Mouse (Mus musculus) kidney, adult 2 months (tissue): ENCODE measurements around the gene Nudt2. TPM values are rescaled to one million over a fixed set of nuclear protein-coding genes. Genes with fewer than 3 reads are reported as not detected.

Source experiments
- DNase-seq: peaks from one replicate; pipeline ENCODE4 v3.0.0; 2021
- H3K27ac ChIP-seq: fragments of 200-500 bp; 2 replicates; pipeline ENCODE4 v1.5.1; 2012; ENCODE audit warnings: low read depth, low read length, control low read depth, inconsistent platforms; ENCODE audit not compliant: insufficient read depth
- H3K27me3 ChIP-seq: fragments of 200-500 bp; replicated peaks from 2 replicates; pipeline ENCODE4 v1.6.1; 2012; ENCODE audit warnings: mild to moderate bottlenecking, moderate library complexity, low read length, inconsistent platforms; ENCODE audit not compliant: control insufficient read depth, insufficient read depth
- H3K36me3 ChIP-seq: fragments of 200-500 bp; 2 replicates; pipeline ENCODE4 v1.6.1; 2012; ENCODE audit warnings: mild to moderate bottlenecking, moderate library complexity, low read length, inconsistent platforms; ENCODE audit not compliant: control insufficient read depth, insufficient read depth
- H3K4me1 ChIP-seq: fragments of 200-500 bp; 2 replicates; pipeline ENCODE4 v1.6.1; 2011; ENCODE audit warnings: low read length; ENCODE audit not compliant: control insufficient read depth, insufficient read depth
- H3K4me3 ChIP-seq: fragments of 200-500 bp; 2 replicates; pipeline ENCODE4 v1.5.1; 2011; ENCODE audit warnings: mild to moderate bottlenecking, low read depth, low read length, control low read depth; ENCODE audit not compliant: insufficient read depth
- CTCF ChIP-seq: fragments of 200-500 bp; conservative IDR thresholded peaks from 2 replicates; pipeline ENCODE4 v1.5.1; 2011; ENCODE audit warnings: low read depth, mild to moderate bottlenecking, control low read depth, low read length, moderate library complexity, mixed read lengths; ENCODE audit not compliant: insufficient read depth, insufficient read length
- POLR2A ChIP-seq: fragments of 200-500 bp; IDR thresholded peaks from one replicate; pipeline ENCODE4 v1.6.1; 2011; ENCODE audit warnings: low read depth, low read length, control low read depth
- WGBS: fragments of 180-500 bp; shearing (Covaris S2); methylation state at CpG from one replicate; pipeline ENCODE4 v1.1.7; 2018; 5-methylcytosine and 5-hydroxymethylcytosine counted together
- polyA plus RNA-seq: library from polyadenylated mRNA; depleted of rRNA; stranded (reverse); fragments of >200 nt; gene quantifications from 2 replicates; pipeline ENCODE4 v1.2.3, GENCODE M21; 2012

Nudt2 gene
- polyA plus RNA-seq, 1 experiment: 34.9 TPM

DNA sequence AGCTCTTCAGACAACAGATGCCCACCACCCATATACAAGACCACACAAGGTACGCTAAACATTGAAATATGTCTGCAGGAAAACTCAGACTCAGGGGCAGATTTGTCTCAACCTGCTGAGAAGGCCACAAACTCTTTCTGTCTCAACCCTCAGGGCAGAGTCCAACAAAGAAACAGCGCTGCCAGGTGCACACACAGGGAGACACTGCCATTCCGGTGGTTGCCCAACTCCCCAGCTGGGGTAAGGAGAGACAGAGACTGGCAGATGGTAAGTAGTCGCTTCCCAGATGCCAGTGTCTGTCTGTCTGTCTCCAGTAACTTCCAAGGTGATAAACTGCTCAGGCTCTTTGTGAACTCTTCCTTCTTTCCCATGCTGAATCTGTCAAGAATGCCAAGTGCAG lies 35.8 kb downstream of the Nudt2 start:
- H3K4me3 ChIP-seq: no peak overlapping the region
- TF ChIP-seq CTCF (no peak), POLR2A (no peak)
- 51% methylated on average over 4 of the region's 4 CpGs for WGBS
- H3K4me1 ChIP-seq: peaks cover 25% of the 10 kb centered on the region; the same call in 1 of the 2 replicates
- DNase-seq: peak; percentile 89
- H3K36me3 ChIP-seq: no peaks in the 10 kb centered on the region
- no peaks in the 10 kb centered on the region for H3K27me3 ChIP-seq
- H3K27ac ChIP-seq: peak overlapping the region; percentile 74

DNA sequence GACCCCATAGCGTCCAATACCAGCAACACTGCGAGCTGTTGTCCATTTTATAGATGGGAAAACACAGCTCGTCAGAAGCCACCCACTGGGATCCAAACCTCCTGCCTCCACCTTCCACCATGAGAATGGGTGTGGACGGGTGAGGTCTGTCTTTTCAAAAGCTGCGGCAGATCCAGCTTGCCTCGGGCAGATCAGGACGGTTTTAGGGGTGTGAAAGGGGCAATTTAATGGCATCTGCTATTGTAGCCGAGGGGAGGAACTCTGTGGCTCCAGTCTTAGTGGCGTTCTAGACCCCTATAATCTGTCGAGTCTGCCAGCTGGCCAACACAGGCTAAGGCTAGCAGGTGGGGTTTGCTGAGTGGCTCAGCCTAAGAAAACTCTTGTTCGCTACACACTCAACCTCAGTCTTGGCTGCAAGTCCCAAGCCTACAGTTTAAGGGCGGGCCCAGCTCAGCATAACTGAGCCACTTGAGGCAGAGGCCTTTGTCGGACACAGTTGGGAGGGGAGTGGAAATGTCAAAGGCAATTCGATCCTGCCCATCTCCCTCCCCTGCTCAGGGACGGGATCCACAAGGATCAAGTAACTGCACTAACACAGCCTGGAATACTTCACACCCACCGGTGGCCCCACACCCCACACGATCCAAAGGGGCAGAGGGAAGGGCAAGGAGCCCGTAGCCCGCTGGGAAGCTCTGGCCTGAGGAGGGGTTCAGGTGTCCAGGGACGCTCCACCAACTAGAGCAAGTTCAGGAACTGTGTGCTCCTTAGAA lies 37.4 kb downstream of the Nudt2 start:
- no peaks in the 10 kb centered on the region for H3K36me3 ChIP-seq
- H3K27ac ChIP-seq: peak overlapping the region; percentile 10; the same call in 1 of the 2 replicates
- no peaks in the 10 kb centered on the region for H3K27me3 ChIP-seq
- peak; percentile 40 for DNase-seq
- peaks cover 24% of the 10 kb centered on the region; the same call in 1 of the 2 replicates for H3K4me1 ChIP-seq
- 23% methylated on average over 20 of the region's 20 CpGs for WGBS
- H3K4me3 ChIP-seq: peak overlapping the region; percentile 63
- no peak for TF ChIP-seq CTCF
- TF ChIP-seq POLR2A: no peak

DNA sequence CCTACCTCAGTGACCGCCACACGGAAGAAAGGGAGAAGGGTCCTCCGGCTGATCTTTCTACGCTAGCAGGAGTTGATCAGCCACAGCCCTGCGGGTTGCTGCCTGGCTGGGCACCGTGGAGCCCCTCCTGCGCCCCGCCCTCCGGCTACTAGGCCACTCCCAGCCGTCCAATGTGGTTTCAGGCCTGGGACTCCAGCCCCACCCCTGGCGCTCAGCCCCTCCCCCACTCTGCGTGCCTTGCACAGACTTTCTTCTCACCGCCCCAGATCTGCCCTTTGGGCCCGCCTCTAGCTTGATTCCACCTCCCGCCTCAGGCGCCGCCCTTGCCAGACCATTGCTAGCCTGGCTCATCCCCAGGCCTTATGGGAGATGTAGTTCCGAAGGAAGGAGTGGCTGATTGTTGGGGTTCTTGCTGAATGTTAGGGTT lies 38.0 kb downstream of the Nudt2 start, which contains the start of gene AI464131:
Gene AI464131, minus strand, starts transcription at position 91 of the 427 bp plus-strand sequence.
- Histone ChIP-seq H3K4me3 (peak within 1 kb of the TSS; percentile 63), H3K4me1 (peaks cover 23% of the 10 kb centered on the region; the same call in 1 of the 2 replicates), H3K27ac (peak within 1 kb of the TSS; percentile 10; the same call in 1 of the 2 replicates), H3K36me3 (no peaks in the 10 kb centered on the region), H3K27me3 (no peaks in the 10 kb centered on the region)
- WGBS: 2% methylated on average over 18 of the region's 18 CpGs
- no peak for TF ChIP-seq CTCF
- no peak for TF ChIP-seq POLR2A
- peak; percentile 99 for DNase-seq

DNA sequence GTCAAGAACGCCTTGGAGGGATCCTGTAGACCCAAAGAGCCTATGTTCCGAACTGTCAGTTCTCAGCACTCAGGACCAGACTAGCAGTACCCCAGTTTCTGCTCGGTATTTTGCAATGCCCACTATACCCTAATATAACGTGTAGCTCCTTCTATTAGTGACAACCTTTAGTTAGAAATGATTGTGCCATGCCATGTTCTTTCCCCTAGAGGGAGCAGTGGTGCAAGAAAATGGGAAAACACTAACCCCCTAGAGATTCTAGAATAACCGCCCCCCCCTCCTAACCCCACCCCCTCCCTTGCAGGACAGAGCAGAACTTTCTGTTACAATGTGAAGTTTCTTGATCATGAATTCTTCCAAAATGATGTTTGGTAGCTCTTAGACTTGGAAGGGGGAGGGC lies 39.4 kb downstream of the Nudt2 start:
- no peaks in the 10 kb centered on the region for H3K27me3 ChIP-seq
- H3K36me3 ChIP-seq: no peaks in the 10 kb centered on the region
- no peak for DNase-seq
- 70% methylated on average over 5 of the region's 5 CpGs for WGBS
- H3K27ac ChIP-seq: no peak overlapping the region
- peaks cover 17% of the 10 kb centered on the region; the same call in 1 of the 2 replicates for H3K4me1 ChIP-seq
- TF ChIP-seq POLR2A (no peak), CTCF (no peak)
- H3K4me3 ChIP-seq: no peak overlapping the region

DNA sequence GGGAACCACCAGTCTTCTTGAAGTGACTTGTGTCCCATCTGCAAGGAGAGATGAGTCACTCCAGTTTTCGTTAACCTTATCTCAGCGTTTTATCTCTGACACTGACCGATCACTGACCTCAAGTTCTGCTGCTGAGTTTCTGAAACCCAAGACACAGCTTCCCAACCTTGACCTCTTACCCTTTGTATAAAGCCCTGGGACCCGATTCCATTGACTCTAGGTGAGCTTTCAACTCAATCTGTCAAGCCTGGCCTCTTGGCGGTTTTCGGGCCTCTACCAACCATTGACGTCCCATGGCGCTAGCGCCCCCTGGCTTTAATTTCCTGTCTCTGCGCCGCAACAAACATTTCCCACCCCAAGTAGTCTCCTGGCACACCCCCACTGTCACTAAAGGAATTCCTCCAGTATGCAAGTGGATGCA lies 40.2 kb downstream of the Nudt2 start:
- WGBS: 60% methylated on average over 11 of the region's 11 CpGs
- peak; percentile 49 for DNase-seq

DNA sequence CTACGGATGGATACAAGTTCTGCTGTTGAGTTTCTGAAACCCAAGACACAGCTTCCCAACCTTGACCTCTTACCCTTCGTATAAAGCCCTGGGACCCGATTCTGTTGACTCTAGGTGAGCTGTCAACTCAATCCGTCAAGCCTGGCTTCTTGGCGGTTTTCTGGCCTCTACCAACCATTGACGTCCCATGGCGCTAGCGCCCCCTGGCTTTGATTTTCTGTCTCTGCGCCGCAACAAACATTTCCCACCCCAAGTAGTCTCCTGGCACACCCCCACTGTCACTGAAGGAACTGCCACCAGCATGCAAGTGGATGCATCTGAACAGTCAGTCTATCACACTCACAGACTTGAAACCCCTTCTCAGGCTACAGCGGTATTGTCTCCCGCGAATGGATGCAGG lies 41.2 kb downstream of the Nudt2 start:
- Histone ChIP-seq H3K4me1 (peaks cover 8% of the 10 kb centered on the region; the same call in 1 of the 2 replicates), H3K4me3 (no peak overlapping the region), H3K27me3 (no peaks in the 10 kb centered on the region), H3K36me3 (no peaks in the 10 kb centered on the region), H3K27ac (no peak overlapping the region)
- TF ChIP-seq POLR2A (no peak), CTCF (peak; percentile 54)
- peak; percentile 78 for DNase-seq
- WGBS: 14% methylated on average over 13 of the region's 13 CpGs

More for the DNA sequence above, 40.2 kb downstream of the Nudt2 start:
- Histone ChIP-seq H3K36me3 (no peaks in the 10 kb centered on the region), H3K27ac (no peak overlapping the region), H3K4me1 (peaks cover 11% of the 10 kb centered on the region; the same call in 1 of the 2 replicates), H3K4me3 (no peak overlapping the region), H3K27me3 (no peaks in the 10 kb centered on the region)
- TF ChIP-seq POLR2A: no peak
- peak; percentile 38; the same call in 1 of the 2 replicates for TF ChIP-seq CTCF

DNA sequence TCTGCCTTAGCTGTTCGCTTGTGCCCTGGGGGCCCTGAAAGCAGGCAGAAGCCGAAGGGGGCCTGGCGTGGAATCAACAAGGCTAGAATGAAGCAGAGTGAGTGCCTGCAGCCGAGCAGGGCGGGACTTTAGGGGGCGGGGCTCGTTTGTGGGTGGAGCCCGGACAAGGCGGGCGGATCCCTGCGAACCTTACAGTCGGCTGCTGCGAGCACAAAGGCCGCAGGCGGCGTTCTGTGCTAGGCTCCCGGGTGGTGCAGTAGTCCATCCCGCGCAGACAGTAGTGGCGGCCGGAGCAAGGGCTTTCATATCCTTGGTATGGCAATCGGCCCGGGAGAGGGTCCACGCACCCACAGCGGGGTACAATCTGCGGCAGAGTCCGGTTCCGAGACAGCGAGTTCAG lies 42.0 kb downstream of the Nudt2 start:
- no peaks in the 10 kb centered on the region for H3K36me3 ChIP-seq
- no peaks in the 10 kb centered on the region for H3K27me3 ChIP-seq
- DNase-seq: peak; percentile 93
- under 1% methylated on average over 29 of the region's 29 CpGs for WGBS
- H3K4me1 ChIP-seq: peaks cover 8% of the 10 kb centered on the region; the same call in 1 of the 2 replicates
- H3K4me3 ChIP-seq: peak overlapping the region; percentile 49
- H3K27ac ChIP-seq: no peak overlapping the region; the same call in 1 of the 2 replicates
- TF ChIP-seq CTCF (peak; percentile 15; the same call in 1 of the 2 replicates), POLR2A (no peak)
